Mouse (Mus musculus) layer of hippocampus, postnatal 25 days (tissue): ENCODE measurements around the gene Tspan32. TPM values are rescaled to one million over a fixed set of nuclear protein-coding genes. Genes with fewer than 3 reads are reported as not detected.

Experiments
- total RNA-seq, 2 experiments: library from RNA; stranded (reverse); gene quantifications; 2 replicates each; pipeline ENCODE4 v1.2.3; 2021

Tspan32 gene
- total RNA-seq, 2 experiments from 2014 or later = not detected

Other genes starting within 250 kb of the Tspan32 start
- under 1 TPM; 0.49 to 0.62 TPM for gene Th, start 73.9 kb upstream of the Tspan32 start, total RNA-seq
- under 1 TPM; 0.22 to 0.31 TPM for gene Ascl2, start 35.8 kb upstream of the Tspan32 start, total RNA-seq
- gene Cd81, start 47.7 kb downstream of the Tspan32 start, total RNA-seq = 100 to 1,000 TPM; 489 to 524 TPM
- 10 to 100 TPM; 47.0 to 50.4 TPM for gene Tssc4, start 64.2 kb downstream of the Tspan32 start, total RNA-seq
- gene Trpm5, start 89.6 kb downstream of the Tspan32 start, total RNA-seq = not detected
- gene Kcnq1, start 101.3 kb downstream of the Tspan32 start, total RNA-seq = 1 to 10 TPM in 1 of 2 experiments, under 1 TPM in 1; 0.89 to 1.3 TPM